Mouse (Mus musculus) cerebellum, postnatal 10 days (tissue): Measurements from ENCODE around the gene Rflnb.
"Not testable (repeated sequence)": the region's sequence is repeated elsewhere in the genome, so short reads cannot be mapped to it uniquely, and the experiment has no call there.

Source experiments
- DNase-seq, 2 experiments: peaks; one replicate each; pipeline ENCODE4 v3.0.0; 2021; ENCODE audit warnings: mixed read lengths in 2 of 2

The Rflnb gene

DNA sequence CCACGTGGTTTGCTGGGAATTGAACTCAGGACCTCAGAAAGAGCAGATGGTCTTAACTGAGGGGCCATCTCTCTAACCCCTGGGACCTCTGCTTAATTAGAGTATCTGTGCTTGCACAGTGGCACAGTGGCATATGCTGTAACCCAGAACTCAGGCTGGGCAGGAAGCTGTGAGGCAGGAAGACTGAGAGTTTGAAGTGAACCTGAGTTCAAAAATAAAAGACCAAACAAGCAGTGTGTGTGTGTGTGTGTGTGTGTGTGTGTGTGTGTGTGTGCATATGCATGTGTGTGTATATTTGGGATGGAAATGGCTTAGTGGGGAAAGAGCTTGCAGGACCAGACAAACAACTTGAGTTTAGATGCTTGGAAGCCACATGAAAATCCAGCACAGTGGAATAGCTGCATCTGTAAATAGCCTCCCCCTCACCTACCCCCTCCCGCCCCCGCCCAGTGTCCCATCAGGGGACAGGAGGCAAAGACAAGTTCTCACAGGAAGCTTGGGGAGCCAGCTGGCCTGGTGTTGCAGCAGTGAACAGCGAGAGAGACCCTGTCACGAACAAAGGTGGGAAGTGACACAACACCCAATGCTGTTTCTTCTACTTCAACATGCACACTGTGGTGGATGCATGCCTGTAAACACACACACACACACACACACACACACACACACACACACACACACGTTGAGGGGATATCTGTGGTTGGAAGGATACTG, 10.2 kb upstream of the Rflnb start:
- DNase-seq = no peak

DNA sequence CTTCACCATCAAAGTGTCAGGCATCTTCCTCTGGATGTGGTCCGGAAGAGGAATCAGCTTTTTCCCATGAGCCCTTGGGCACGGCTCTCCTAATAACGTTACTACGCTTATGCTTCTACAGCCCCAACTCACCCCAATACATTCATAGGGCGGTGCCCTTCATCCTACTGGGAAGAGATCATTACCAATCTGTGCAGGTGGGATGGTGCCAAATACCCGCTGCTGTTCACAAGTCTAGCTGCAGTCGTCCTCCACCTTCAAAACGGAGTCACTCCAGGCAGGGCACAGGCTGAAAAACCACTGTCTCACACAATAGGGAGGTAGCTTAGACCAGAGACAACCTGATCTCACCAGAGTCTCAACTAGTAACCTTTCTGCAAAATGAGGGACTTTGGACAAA, 7.6 kb upstream of the Rflnb start:
- DNase-seq = peak; percentile 77 to 87

DNA sequence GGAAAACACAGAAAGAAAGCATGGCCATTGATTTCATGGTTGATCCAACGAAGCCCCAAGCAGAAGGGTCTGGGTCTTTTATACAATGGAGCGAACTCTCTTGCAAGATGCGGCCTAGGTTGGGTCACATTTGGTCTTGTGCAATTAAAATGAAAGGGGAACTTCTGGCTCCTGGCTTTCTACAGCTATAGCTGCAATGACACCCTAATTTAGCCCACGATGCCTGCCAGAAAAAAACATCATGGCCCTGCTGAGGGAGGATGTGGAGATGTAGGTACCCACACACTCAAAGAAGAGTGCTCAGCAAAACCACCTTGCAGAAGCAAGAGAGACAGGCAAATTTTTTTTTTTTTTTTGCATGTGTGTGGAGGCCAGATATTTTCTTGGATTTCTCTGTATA, 6.3 kb upstream of the Rflnb start:
- no peak for DNase-seq

DNA sequence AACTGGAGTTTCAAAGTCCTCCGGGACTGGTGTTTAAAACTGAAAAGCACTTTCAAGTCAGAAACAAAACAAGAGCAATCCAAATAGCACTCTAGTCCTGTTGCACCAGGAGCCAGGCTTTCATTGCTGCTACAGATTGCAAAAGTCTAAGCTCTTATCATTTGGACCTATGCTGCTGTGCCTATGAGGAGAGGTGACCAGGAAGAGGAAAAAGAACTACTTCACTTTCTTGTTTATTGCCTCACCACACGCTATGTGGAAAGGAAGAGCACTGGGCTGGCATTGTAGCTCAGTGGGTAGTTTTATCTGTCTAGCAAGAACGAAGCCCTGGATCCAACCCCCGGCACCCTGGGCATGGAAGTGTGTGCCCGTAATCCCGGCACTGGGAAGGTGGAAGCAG, 5.8 kb upstream of the Rflnb start:
- DNase-seq = no peak

DNA sequence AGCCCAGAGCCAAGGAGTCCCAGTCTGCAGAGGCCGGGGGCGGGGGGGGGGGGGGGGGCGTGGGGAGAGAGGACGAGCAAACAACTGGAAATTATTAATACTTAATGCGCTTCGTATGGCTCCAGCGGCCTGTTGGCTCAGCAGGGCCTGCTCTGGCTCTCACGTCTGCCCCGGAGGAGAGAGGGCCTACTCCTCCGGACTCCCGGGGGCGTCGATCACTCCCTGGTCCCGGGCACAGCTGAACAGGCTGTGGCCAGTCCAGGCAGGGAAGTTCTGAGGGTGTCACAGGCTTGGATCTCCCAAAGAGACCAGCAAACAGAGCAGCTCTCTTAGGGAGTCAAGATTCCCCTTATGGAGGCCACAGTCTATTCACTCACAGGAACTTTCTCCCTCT, 487 bp upstream of the Rflnb start:
- no peak for DNase-seq

DNA sequence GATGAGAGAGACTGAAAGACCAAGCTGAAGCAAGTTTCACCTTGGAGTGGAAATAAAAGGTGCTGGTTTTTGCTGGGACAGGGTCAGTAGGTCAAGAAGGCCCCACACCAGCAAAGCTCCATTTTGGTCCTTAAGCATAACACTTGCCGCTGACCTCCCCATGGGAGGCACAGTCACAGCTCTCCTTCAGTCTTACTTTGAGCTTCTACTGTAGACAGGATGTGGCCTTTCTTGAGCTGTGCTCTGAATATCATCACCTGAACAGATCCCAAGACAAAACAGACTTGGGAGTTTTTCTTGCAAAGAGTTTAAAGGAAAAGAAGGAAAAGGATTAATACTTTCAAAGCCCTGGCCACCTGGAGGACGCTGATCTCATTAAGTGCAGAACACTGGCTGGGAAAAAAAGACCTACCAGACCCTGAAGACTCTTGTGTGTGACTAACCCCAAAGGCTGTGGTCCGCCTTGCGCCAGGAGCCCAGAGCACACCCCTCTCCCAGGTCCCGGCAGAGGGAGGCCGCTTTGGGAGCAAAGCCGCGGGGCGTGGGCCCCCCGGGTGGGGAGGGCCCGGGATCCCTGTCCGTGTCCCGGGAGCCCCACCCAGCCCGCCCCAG, 949 bp downstream of the Rflnb start:
- no peak for DNase-seq

DNA sequence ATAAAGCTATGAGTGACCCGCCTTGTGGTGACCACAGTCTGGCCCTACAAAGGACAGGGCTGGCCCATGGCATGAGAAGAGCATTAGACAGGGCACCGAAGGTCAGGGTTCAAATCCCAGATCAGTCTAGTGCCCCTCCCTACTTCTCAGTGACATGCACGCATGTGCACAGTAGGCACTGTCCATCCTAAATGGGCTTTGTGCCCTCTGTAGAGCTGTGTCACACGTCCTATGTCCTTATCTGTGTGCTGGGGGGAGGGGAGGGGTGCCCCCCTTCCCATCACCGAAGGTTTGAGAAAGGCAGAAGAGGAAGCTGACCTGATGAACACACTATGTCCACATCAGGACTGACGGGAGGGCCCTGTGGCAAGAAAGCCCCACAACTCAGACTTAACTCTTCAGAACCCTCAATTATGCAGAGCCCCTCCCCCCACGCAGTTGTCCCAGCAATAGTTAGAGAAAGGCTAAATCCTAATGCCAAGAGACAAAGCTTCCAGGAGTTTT, 2.5 kb downstream of the Rflnb start:
- DNase-seq = no peak

DNA sequence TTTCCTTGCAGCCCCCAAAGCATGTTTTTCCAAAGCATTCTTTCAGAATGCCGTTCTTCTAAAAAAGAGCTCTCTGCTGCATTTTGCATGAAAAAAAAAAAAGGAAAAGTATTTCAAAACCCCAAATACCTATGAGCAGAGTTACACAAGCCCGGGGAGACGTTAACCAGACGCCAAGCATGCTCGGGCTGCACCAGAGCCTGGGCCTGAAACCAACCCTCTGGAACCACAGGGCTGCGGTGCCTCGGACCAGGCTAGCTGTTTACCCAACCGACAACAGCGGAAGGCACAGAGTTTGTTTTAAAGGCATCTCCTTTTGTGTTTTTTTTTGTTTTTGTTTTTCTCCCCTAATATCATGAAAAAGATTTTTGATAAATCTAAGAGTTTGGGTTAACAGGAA, 6.7 kb downstream of the Rflnb start:
- no peak for DNase-seq

DNA sequence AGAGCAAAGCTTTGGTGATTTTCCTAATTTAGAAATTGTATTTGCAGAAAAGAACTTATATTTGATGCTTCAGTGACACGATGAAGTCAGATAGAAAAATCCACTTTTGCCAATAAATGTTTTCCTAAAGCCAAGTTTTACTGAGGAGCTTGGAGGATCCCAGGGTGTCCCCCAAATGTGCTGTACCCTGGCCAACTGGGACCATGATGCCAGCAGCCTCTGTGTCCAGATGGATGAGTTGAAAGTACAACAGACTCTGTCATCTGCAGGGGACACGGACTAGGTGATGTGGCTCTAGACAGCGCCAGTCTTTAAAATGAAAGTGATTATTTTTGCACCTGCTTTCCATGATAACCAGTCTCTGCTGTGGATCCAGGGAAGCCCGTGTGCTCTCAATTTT, 7.7 kb downstream of the Rflnb start:
- peak; percentile 54 to 72 for DNase-seq

DNA sequence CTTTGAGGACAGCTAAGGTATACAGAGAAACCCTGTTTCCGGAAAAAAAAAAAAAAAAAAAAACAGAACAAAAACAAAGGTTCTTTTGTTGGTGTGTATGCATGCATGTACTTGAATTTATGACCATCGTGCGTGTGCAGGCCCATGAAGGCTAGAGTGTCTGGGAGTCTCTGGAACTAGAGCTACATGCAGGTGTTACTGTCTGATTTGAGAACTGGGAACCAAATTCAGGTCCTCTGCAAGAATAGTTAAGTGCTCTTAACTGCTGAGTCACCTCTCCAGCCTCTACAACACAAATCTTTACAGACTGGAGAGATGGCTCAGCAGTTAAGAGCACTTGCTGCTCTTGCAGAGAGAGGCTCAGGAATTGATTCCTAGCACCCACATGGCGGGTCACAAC, 11.8 kb downstream of the Rflnb start:
- DNase-seq = no peak

DNA sequence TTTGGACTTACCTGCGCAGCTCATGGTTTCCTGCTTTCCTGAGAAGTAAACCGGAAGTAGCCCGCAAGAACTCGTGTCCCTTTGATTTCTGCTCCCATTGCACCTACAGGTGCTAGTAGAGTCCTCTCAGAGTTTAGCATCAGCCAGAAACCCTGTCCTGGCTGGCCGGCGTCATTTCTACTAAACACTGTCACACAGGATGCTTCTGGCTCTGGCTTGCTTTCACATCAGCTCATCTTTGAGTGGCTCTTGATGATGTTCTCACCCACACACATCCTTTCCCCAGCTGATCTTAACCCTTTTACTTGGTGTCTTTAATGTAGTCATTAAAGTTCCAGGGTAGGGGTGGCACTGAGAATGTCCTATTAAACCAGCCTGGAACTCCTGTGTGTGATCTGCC, 12.3 kb downstream of the Rflnb start:
- no peak for DNase-seq

DNA sequence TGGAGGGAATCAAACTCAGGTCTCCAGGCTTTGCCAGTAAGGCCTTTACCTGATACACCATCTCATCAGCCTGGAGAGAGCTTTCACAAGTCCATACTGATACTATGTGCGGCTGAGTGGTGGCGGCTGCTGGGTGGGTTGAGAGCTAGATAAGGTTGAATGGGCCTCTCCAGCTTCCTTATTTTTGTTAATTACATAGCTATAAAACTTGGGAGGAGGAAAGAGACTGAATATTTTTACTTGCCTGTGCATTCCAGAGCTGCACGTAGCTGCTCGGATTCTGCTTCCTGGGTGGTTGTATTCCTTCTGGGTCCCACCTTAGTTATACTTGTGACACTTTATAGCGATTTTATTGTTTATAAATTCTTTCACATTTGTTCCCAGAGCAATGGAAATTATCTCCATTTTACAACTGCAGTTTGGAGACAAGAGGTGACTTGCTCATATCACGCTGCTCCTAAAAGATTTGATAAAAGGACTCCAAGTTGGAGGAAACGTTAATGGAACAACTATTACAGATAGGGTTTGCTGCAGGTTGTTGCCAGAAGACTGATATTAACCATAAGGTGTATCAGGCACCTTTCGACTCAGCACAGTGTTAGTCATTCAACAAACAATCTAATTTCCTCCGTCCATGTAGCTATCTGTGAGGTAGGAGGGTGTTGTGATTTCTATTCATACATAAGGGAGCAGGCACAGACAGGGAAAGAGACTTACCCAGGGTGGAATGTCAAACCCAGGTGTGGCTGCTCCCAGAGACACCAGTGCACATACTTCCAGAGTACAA, 16.6 kb downstream of the Rflnb start:
- DNase-seq = no peak

DNA sequence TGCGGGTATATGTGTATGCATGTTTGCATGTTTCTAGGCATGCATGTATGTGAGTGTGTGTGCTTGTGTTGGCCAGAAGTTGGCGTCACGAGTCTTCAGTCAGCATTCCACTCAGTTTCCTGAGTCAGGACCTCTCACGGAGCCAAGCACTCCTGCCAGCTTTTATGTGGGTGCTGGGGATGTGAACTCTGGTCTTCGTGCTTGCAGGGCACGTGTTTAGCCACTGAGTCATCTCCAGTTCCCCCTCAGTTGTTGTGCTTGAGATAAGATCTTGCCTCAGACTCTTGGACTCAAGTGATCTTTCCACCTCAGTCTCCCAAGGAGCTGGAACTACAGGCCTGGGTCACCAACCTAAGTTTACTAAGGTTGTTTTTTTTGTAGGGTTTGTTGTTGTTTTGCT, 18.5 kb downstream of the Rflnb start:
- DNase-seq = no peak

DNA sequence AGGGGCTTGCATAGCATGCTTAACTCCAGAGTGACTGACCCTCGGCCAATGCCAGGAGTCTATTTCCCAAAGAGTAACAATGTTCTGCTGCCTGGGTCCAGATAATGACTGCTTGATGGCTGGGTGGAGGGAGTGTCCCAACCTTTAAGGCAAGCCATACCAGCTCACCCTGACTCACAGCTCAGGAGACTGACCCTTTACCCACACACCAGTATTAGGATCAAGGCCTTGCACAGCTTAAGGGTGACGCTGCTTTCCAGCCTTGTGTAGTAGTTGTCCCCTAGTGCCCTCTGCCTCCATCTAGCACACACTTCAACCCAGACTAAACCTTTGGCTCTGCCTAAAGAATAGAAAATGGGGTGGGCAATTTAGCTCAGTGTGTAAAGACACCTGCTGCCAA, 19.4 kb downstream of the Rflnb start:
- no peak for DNase-seq

DNA sequence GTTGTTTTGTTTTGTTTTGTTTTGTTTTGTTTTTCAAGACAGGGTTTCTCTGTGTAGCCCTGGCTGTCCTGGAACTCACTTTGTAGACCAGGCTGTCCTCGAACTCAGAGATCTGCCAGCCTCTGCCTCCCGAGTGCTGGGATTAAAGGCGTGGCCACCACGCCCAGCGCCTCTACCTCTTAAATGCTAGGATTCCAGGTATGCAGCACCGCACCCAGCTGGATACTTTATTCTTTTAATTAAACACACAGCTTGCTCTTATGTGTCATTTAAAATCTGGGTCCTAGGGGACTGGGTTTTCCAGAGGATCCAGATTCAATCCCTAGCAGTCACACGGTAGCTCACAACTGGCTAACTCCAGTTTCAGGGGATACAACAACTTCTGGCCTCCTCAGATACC, 23.3 kb downstream of the Rflnb start:
- DNase-seq = not testable (repeated sequence)

DNA sequence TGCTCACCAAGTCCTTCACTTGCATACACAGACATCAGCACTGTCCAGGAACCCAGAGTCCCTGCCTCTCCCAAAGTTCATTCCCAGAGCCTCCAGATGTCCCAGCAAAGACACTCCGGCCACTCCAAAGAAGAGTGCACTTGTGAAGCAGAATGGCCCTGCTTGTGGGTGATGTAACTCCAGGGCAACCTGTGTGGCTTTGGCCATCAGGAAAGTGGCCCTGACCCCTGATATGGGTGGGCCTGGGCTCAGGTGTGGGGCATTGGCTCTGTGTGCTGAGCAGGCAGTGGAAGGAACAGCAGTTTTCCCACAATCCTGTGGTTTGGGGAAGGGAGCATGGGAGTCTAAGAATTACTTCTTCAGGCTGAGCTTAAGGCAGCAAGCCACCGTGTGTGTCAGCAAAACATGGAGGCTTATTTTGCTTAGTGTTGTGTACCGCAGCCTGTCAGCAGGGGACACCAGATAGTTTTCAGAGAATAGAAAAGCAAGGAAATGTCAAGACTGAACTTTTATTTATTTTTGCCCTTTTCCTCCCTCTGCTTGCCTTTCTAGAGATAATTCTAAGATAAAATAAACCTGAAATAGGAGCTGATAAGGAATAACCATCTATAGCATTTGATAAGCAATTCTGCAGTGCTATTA, 26.2 kb downstream of the Rflnb start:
- no peak for DNase-seq

DNA sequence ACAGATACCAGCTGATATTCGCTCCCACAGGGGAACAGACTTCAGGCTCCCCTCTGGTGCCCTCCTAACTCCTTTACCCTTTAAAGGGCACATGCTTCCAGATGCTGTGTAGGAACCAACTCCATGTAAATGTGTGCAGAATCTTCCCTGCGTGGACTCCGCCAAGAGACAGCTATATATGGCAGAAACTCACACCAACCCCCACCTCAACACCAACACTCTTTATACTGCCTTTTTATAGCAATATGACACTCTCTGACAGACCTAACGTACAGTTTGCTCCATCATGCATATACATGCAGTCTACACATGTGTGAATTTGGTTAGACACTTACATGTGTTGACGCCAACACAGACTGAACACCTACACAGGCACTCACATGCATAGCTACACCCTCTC, 26.9 kb downstream of the Rflnb start:
- DNase-seq = no peak

DNA sequence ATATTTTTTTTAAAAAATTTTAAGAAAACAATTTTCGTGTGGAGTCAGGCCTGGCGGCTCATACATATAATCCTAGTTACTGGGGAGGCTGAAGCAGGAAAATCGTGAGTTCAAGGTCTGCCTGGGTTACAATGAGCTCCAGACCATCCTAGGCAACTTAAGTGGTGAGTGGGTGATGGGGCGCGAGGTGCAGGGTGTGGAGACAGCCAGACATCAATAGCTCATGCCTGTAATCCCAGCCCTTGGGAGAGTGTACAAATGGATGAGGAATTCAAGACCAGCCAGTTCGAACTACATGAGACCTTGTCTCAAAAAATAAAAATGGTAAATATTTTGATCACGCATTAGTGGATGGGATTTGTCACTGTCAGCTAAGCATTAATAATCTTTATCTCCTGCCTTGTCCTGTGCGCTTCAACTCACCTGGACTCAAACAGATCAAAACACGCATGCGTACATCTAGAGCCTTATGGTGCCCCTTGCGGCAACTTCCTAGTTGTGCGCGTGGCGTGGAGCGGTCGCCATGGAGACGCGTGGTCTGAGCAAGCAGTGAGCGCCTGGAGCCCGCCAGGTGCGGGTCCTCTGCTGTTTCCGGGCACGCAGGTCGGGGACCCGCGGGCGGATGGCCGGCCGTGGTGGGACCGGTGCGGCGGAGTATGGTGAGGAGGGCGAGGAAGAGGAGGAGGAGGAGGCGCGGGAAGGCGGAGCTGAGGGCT, 28.0 kb downstream of the Rflnb start, which contains the start of gene 1700016K19Rik:
Gene 1700016K19Rik, plus strand, starts transcription at position 473 of the 716 bp plus-strand sequence.
- DNase-seq = peak; percentile 92

DNA sequence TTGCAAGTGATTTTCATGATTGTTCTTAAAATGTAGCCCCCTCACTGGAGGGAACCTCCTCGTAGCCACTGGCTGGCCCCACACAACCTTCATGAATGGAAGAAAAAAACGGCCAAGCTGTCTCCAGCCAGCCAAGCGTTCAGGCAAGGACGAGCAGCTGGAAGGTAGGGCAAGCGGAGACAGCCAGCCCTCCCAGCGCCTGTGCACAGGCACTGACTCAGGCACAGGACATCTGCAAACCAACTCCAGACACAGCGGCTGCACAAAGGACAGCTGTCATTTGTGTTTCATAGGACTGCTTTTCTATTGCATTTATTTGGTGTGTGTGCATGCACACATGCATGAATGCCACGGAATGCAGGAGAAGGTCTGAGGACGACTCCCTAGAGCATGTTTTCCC, 33.2 kb downstream of the Rflnb start:
- DNase-seq = no peak

DNA sequence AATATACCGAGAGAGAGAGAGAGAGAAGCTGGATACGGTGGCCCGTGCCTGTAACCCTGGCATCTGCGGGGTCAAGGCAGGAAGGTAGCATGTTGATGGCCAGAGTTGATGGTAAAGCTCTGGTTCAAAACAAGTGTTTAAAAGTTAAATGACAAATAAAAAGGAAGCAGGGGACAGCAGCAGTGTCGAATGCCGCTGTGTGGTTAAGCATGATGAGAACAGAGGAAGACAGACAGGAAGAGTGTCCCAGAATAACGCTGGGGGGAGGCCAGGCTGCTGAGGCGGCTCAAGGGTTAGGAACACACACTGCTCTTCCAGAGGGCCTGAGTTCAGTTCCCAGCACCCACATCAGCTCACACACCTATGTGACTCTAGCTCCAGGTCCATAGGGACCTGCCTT, 35.1 kb downstream of the Rflnb start:
- no peak for DNase-seq

DNA sequence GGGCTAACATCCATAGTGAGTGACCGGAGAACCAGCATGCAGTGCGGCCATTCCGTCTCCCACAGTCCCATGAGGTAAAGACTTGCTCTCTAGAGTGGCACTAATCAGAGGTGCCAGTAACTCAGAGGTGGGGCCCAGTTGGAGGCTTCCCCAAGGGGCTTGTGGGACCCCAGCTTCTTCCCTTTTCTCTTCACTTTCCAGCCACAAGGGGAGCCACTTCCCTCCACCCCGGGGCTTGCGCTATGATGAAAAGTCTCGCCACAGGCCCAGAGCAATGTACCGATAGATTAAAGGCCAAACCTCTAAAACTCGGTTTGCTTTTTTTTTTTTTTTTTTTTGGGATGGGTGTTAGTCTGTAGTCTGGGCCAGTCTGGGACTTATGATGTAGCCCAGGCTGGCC, 35.7 kb downstream of the Rflnb start:
- DNase-seq = no peak

DNA sequence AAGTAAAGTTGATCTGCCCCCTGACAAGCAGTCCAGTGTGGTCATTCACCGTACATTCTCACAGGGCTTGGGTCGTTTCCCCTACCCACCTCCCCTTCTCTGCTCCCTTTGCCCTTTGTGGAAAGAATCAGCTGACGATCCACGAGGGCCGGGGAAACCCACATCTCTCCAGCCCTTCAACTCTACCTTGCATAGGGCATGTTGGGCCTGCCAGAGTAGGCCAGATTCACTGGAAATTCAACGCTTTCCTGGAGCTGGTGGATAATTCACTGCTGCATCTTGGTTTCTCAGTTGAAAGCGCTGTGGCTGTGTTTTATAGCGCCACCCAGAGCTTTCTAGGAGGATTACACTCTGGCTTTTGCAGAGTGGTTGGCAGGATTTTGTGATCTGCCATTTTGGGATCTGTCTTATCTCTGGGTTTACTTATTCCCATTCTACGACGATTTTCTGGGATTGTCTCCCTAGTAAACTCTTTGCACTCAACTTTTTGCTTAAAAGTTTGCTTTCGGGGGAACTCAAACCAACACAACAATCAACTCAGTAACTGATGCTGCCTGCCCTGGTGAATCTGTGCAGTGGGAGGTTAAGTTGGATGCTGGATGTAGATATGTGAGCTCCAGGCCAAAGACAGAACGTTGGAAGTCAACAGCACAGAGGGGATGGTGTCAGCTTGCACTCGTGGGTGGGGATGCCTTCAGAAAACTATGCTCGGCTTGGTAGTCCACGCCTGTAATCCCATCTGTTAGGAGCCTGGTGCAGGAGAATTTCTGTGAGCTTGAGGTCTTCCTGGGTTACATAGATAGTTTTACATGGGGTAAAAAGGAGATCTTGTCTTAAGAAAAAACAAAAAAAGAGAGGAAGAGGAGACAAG, 36.4 kb downstream of the Rflnb start:
- DNase-seq = no peak
